Mouse (Mus musculus): ENCODE results near the gene Actg1.

Actg1 gene

GRCm38 (mm10) chr11:120311561-120311960 lies 36.8 kb downstream of the Actg1 start:
- 77% methylated on average over 10 of the region's 10 CpGs for WGBS

GRCm38 (mm10) chr11:120310813-120311312 lies 37.5 kb downstream of the Actg1 start:
- 2% methylated on average over 45 of the region's 45 CpGs for WGBS

- WGBS: 43% methylated on average over 15 of the region's 15 CpGs
Observed at GRCm38 (mm10) chr11:120308441-120309320, 39.7 kb downstream of the Actg1 start.

GRCm38 (mm10) chr11:120307566-120308430 lies 40.5 kb downstream of the Actg1 start:
- WGBS: 7% methylated on average over 19 of the region's 19 CpGs

GRCm38 (mm10) chr11:120307132-120307413 lies 41.3 kb downstream of the Actg1 start:
- 48% methylated on average over 5 of the region's 5 CpGs for WGBS

GRCm38 (mm10) chr11:120306366-120307131 lies 41.8 kb downstream of the Actg1 start:
- WGBS: 84% methylated on average over 12 of the region's 12 CpGs

GRCm38 (mm10) chr11:120305535-120306365 lies 42.6 kb downstream of the Actg1 start:
- 31% methylated on average over 15 of the region's 15 CpGs for WGBS

GRCm38 (mm10) chr11:120304886-120305534 lies 43.3 kb downstream of the Actg1 start:
- WGBS: under 1% methylated on average over 53 of the region's 53 CpGs

- WGBS: 63% methylated on average over 5 of the region's 5 CpGs
Observed at GRCm38 (mm10) chr11:120304350-120304694, 44.0 kb downstream of the Actg1 start.

- 95% methylated on average over 21 of the region's 21 CpGs for WGBS
Observed at GRCm38 (mm10) chr11:120303559-120304349, 44.6 kb downstream of the Actg1 start.

- 93% methylated on average over 9 of the region's 9 CpGs for WGBS
Observed at GRCm38 (mm10) chr11:120303119-120303518, 45.2 kb downstream of the Actg1 start.

- 72% methylated on average over 5 of the region's 5 CpGs for WGBS
Observed at GRCm38 (mm10) chr11:120299484-120299883, 48.9 kb downstream of the Actg1 start.

- WGBS: 86% methylated on average over 4 of the region's 4 CpGs
Observed at GRCm38 (mm10) chr11:120298441-120299141, 49.8 kb downstream of the Actg1 start.

GRCm38 (mm10) chr11:120297767-120298166 lies 50.6 kb downstream of the Actg1 start:
- 85% methylated on average over 7 of the region's 7 CpGs for WGBS

- WGBS: 72% methylated on average over 13 of the region's 13 CpGs
Observed at GRCm38 (mm10) chr11:120296305-120297144, 51.8 kb downstream of the Actg1 start.
